Mouse (Mus musculus) liver, embryonic 11.5 days (tissue): ENCODE measurements at regions not wholly inside any gene's neighbourhood (a gene's known extent, or its start where the extent isn't known, plus 50 kb on each side); places are given as distances from the start of the nearest gene placed in this dataset.

ENCODE experiments used
- ATAC-seq: fragments of 200-750 bp; cut with Nextera tagmentation; replicated peaks from 2 replicates; pipeline ENCODE4 v1.8.0; 2017; ENCODE audit warnings: moderate number of reproducible peaks, mild to moderate bottlenecking, moderate TSS enrichment, moderate library complexity; ENCODE audit not compliant: low FRiP score
- DNase-seq: peaks from one replicate; pipeline ENCODE4 v3.0.0-alpha.2; 2017; ENCODE audit warnings: low spot score
- H3K27ac ChIP-seq: fragments of 300-500 bp; sonication (generic); 2 replicates; pipeline ENCODE4 v1.5.1; 2014; ENCODE audit warnings: mild to moderate bottlenecking, low read depth, low read length, control low read depth
- H3K27me3 ChIP-seq: fragments of 300-500 bp; sonication (generic); replicated peaks from 2 replicates; pipeline ENCODE4 v1.6.1; 2014; ENCODE audit warnings: low read length, mixed read lengths; ENCODE audit not compliant: control insufficient read depth, insufficient read depth
- H3K36me3 ChIP-seq: fragments of 300-500 bp; sonication (generic); 2 replicates; pipeline ENCODE4 v1.6.1; 2014; ENCODE audit warnings: mild to moderate bottlenecking, low read length, moderate library complexity, mixed read lengths; ENCODE audit not compliant: control insufficient read depth, insufficient read depth
- H3K4me1 ChIP-seq: fragments of 300-500 bp; sonication (generic); replicated peaks from 2 replicates; pipeline ENCODE4 v1.6.1; 2014; ENCODE audit warnings: low read length, mixed read lengths; ENCODE audit not compliant: control insufficient read depth, insufficient read depth
- H3K4me2 ChIP-seq: fragments of 300-500 bp; sonication (generic); 2 replicates; pipeline ENCODE4 v1.6.1; 2014; ENCODE audit warnings: mild to moderate bottlenecking, control low read depth, moderate library complexity
- H3K4me3 ChIP-seq: fragments of 300-500 bp; sonication (generic); 2 replicates; pipeline ENCODE4 v1.5.1; 2014; ENCODE audit warnings: low read depth, low read length, control low read depth
- H3K9ac ChIP-seq: fragments of 300-500 bp; sonication (generic); 2 replicates; pipeline ENCODE4 v1.6.1; 2014; ENCODE audit warnings: low read depth, low read length, control low read depth
- H3K9me3 ChIP-seq: fragments of 300-500 bp; sonication (generic); 2 replicates; pipeline ENCODE4 v1.6.1; 2016; ENCODE audit warnings: low read length, inconsistent platforms, mixed read lengths; ENCODE audit not compliant: control insufficient read depth
- WGBS: fragments of 180-500 bp; shearing (Covaris S2); extraction: QIAGEN DNeasy Blood & Tissue Kit; methylation state at CpG from one replicate; pipeline ENCODE4 v1.1.7; 2014; 5-methylcytosine and 5-hydroxymethylcytosine counted together

- ATAC-seq (no peak), DNase-seq (no peak)
- H3K4me3 ChIP-seq, result no peak overlapping the region
- WGBS, result 78% methylated on average over 1 of the region's 1 CpGs
- no peak overlapping the region for H3K4me2 ChIP-seq
- no peak overlapping the region for H3K27ac ChIP-seq
- H3K9ac ChIP-seq, result no peak overlapping the region
- H3K36me3 ChIP-seq, result no peaks in the 10 kb centered on the region
- no peaks in the 10 kb centered on the region for H3K4me1 ChIP-seq
- no peaks in the 10 kb centered on the region for H3K27me3 ChIP-seq
- H3K9me3 ChIP-seq, result no peaks in the 10 kb centered on the region
These were observed 342.1 kb upstream of the Klf6 start for GRCm38 (mm10) chr13:5519181-5519580.

- Histone ChIP-seq H3K27ac (no peak overlapping the region), H3K9ac (no peak overlapping the region), H3K27me3 (no peaks in the 10 kb centered on the region), H3K4me2 (no peak overlapping the region), H3K4me1 (no peaks in the 10 kb centered on the region), H3K36me3 (no peaks in the 10 kb centered on the region), H3K9me3 (no peaks in the 10 kb centered on the region), H3K4me3 (no peak overlapping the region)
- DNase-seq (no peak), ATAC-seq (no peak)
- WGBS, result 52% methylated on average over 1 of the region's 1 CpGs
These were observed 341.7 kb upstream of the Klf6 start for GRCm38 (mm10) chr13:5519600-5519999.

GRCm38 (mm10) chr13:5527400-5527799 lies 333.9 kb upstream of the Klf6 start:
- Histone ChIP-seq H3K27ac (no peak overlapping the region), H3K9ac (no peak overlapping the region), H3K9me3 (no peaks in the 10 kb centered on the region), H3K27me3 (no peaks in the 10 kb centered on the region), H3K4me2 (no peak overlapping the region), H3K4me3 (no peak overlapping the region), H3K36me3 (no peaks in the 10 kb centered on the region), H3K4me1 (no peaks in the 10 kb centered on the region)
- DNase-seq (no peak), ATAC-seq (no peak)
- 89% methylated on average over 1 of the region's 1 CpGs for WGBS

GRCm38 (mm10) chr13:5540321-5540720 lies 321.0 kb upstream of the Klf6 start:
- Histone ChIP-seq H3K27me3 (no peaks in the 10 kb centered on the region), H3K4me1 (no peaks in the 10 kb centered on the region), H3K4me2 (no peak overlapping the region), H3K36me3 (no peaks in the 10 kb centered on the region), H3K27ac (no peak overlapping the region), H3K4me3 (no peak overlapping the region), H3K9ac (no peak overlapping the region), H3K9me3 (no peaks in the 10 kb centered on the region)
- ATAC-seq, result no peak
- no peak for DNase-seq
- 74% methylated on average over 1 of the region's 1 CpGs for WGBS

GRCm38 (mm10) chr13:5545521-5545920 lies 315.8 kb upstream of the Klf6 start:
- DNase-seq (no peak), ATAC-seq (no peak)
- Histone ChIP-seq H3K4me2 (no peak overlapping the region), H3K9me3 (no peaks in the 10 kb centered on the region), H3K27ac (no peak overlapping the region), H3K9ac (no peak overlapping the region), H3K4me3 (no peak overlapping the region), H3K27me3 (no peaks in the 10 kb centered on the region), H3K4me1 (no peaks in the 10 kb centered on the region), H3K36me3 (no peaks in the 10 kb centered on the region)

GRCm38 (mm10) chr13:5546011-5546410 lies 315.3 kb upstream of the Klf6 start:
- no peaks in the 10 kb centered on the region for H3K27me3 ChIP-seq
- no peak overlapping the region for H3K4me2 ChIP-seq
- WGBS, result 81% methylated on average over 2 of the region's 2 CpGs
- H3K36me3 ChIP-seq, result no peaks in the 10 kb centered on the region
- no peak overlapping the region for H3K4me3 ChIP-seq
- H3K27ac ChIP-seq, result no peak overlapping the region
- no peak for ATAC-seq
- H3K4me1 ChIP-seq, result no peaks in the 10 kb centered on the region
- no peak for DNase-seq
- no peaks in the 10 kb centered on the region for H3K9me3 ChIP-seq
- H3K9ac ChIP-seq, result no peak overlapping the region

- Histone ChIP-seq H3K4me2 (no peak overlapping the region), H3K4me1 (no peaks in the 10 kb centered on the region), H3K27me3 (no peaks in the 10 kb centered on the region), H3K4me3 (no peak overlapping the region), H3K9ac (no peak overlapping the region), H3K27ac (no peak overlapping the region), H3K9me3 (no peaks in the 10 kb centered on the region), H3K36me3 (no peaks in the 10 kb centered on the region)
- DNase-seq (no peak), ATAC-seq (no peak)
- 56% methylated on average over 1 of the region's 1 CpGs for WGBS
These were observed 314.3 kb upstream of the Klf6 start for GRCm38 (mm10) chr13:5546937-5547336.

- no peak for ATAC-seq
- Histone ChIP-seq H3K9me3 (no peaks in the 10 kb centered on the region), H3K27ac (no peak overlapping the region), H3K36me3 (no peaks in the 10 kb centered on the region), H3K4me3 (no peak overlapping the region), H3K27me3 (no peaks in the 10 kb centered on the region), H3K4me2 (no peak overlapping the region), H3K4me1 (no peaks in the 10 kb centered on the region), H3K9ac (no peak overlapping the region)
- no peak for DNase-seq
- WGBS, result 88% methylated on average over 1 of the region's 1 CpGs
These were observed 312.5 kb upstream of the Klf6 start for GRCm38 (mm10) chr13:5548768-5549167.

GRCm38 (mm10) chr13:5549175-5549574 lies 312.1 kb upstream of the Klf6 start:
- Histone ChIP-seq H3K4me2 (no peak overlapping the region), H3K9ac (no peak overlapping the region)
- 84% methylated on average over 4 of the region's 4 CpGs for WGBS

More at GRCm38 (mm10) chr13:5549175-5549574, 312.1 kb upstream of the Klf6 start:
- DNase-seq, result no peak
- no peak overlapping the region for H3K4me3 ChIP-seq
- ATAC-seq, result no peak
- H3K36me3 ChIP-seq, result no peaks in the 10 kb centered on the region
- H3K4me1 ChIP-seq, result no peaks in the 10 kb centered on the region
- no peaks in the 10 kb centered on the region for H3K9me3 ChIP-seq
- no peak overlapping the region for H3K27ac ChIP-seq
- H3K27me3 ChIP-seq, result no peaks in the 10 kb centered on the region
